Mouse (Mus musculus) small intestine, adult 2 months (tissue): ENCODE data around the gene Il24. TPM values are rescaled to one million over a fixed set of nuclear protein-coding genes. Genes with fewer than 3 reads are reported as not detected.

Experiments used
- H3K27ac ChIP-seq: fragments of 200-500 bp; 2 replicates; pipeline ENCODE4 v1.5.1; 2012; ENCODE audit warnings: low read depth, low read length, control low read depth, inconsistent platforms; ENCODE audit not compliant: insufficient read depth
- H3K27me3 ChIP-seq: fragments of 200-500 bp; 2 replicates; pipeline ENCODE4 v1.6.1; 2012; ENCODE audit warnings: mild to moderate bottlenecking, moderate library complexity, low read length, inconsistent platforms; ENCODE audit not compliant: control insufficient read depth, insufficient read depth
- H3K36me3 ChIP-seq: fragments of 200-500 bp; 2 replicates; pipeline ENCODE4 v1.6.1; 2012; ENCODE audit warnings: mild to moderate bottlenecking, low read length, control low read depth, inconsistent platforms; ENCODE audit not compliant: control insufficient read depth, insufficient read depth
- H3K4me1 ChIP-seq: fragments of 200-500 bp; 2 replicates; pipeline ENCODE4 v1.6.1; 2012; ENCODE audit warnings: low read length, inconsistent platforms, mixed read lengths; ENCODE audit not compliant: control insufficient read depth, insufficient read depth, insufficient read length
- H3K4me3 ChIP-seq: fragments of 200-500 bp; 2 replicates; pipeline ENCODE4 v1.5.1; 2012; ENCODE audit warnings: low read depth, mild to moderate bottlenecking, control low read depth, inconsistent platforms, low read length, moderate library complexity
- CTCF ChIP-seq: fragments of 200-500 bp; IDR thresholded peaks from 2 replicates; pipeline ENCODE4 v1.5.1; 2012; ENCODE audit warnings: low read depth, mild to moderate bottlenecking, control low read depth, inconsistent platforms, low read length, moderate library complexity, mixed read lengths; ENCODE audit not compliant: insufficient replicate concordance, insufficient read length; ENCODE audit errors: extremely low read depth
- POLR2A ChIP-seq: fragments of 200-500 bp; IDR thresholded peaks from 2 replicates; pipeline ENCODE4 v1.6.1; 2012; ENCODE audit warnings: low read depth, mild to moderate bottlenecking, control low read depth, inconsistent platforms, low read length, moderate library complexity
- WGBS: fragments of 180-500 bp; shearing (Covaris S2); methylation state at CpG from one replicate; pipeline ENCODE4 v1.1.7; 2018; 5-methylcytosine and 5-hydroxymethylcytosine counted together
- polyA plus RNA-seq: library from polyadenylated mRNA; depleted of rRNA; stranded (reverse); fragments of >200 nt; gene quantifications from 2 replicates; pipeline ENCODE4 v1.2.3, GENCODE M21; 2012

Gene Il24
- polyA plus RNA-seq, 1 experiment: not detected

GRCm38 (mm10) chr1:130854819-130855218 lies 32.4 kb downstream of the Il24 start:
- no peaks in the 10 kb centered on the region for H3K4me1 ChIP-seq
- H3K27ac ChIP-seq: no peak overlapping the region
- no peak overlapping the region for H3K4me3 ChIP-seq
- 80% methylated on average over 9 of the region's 9 CpGs for WGBS
- peaks cover 22% of the 10 kb centered on the region for H3K36me3 ChIP-seq
- H3K27me3 ChIP-seq: no peaks in the 10 kb centered on the region
- TF ChIP-seq CTCF: no peak
- no peak for TF ChIP-seq POLR2A

GRCm38 (mm10) chr1:130850405-130850804 lies 36.8 kb downstream of the Il24 start:
- H3K4me1 ChIP-seq: no peaks in the 10 kb centered on the region
- 75% methylated on average over 5 of the region's 5 CpGs for WGBS
- H3K4me3 ChIP-seq: no peak overlapping the region
- TF ChIP-seq POLR2A: no peak
- no peak for TF ChIP-seq CTCF
- H3K27ac ChIP-seq: peak overlapping the region; percentile 33; the same call in 1 of the 2 replicates
- peaks cover 65% of the 10 kb centered on the region for H3K36me3 ChIP-seq
- no peaks in the 10 kb centered on the region for H3K27me3 ChIP-seq

- TF ChIP-seq POLR2A (no peak), CTCF (no peak)
- peak overlapping the region; percentile 12; the same call in 1 of the 2 replicates for H3K27ac ChIP-seq
- H3K4me3 ChIP-seq: no peak overlapping the region
- WGBS: 84% methylated on average over 10 of the region's 10 CpGs
- peaks cover 72% of the 10 kb centered on the region for H3K36me3 ChIP-seq
- H3K27me3 ChIP-seq: no peaks in the 10 kb centered on the region
- no peaks in the 10 kb centered on the region for H3K4me1 ChIP-seq
Measured at GRCm38 (mm10) chr1:130849530-130850214, 37.6 kb downstream of the Il24 start.

GRCm38 (mm10) chr1:130844516-130844915 lies 42.7 kb downstream of the Il24 start:
- Histone ChIP-seq H3K4me1 (peaks cover 8% of the 10 kb centered on the region; the same call in 1 of the 2 replicates), H3K4me3 (no peak overlapping the region), H3K27ac (no peak overlapping the region), H3K36me3 (peaks cover 93% of the 10 kb centered on the region), H3K27me3 (no peaks in the 10 kb centered on the region)
- no peak for TF ChIP-seq POLR2A
- TF ChIP-seq CTCF: no peak
- 43% methylated on average over 7 of the region's 7 CpGs for WGBS

GRCm38 (mm10) chr1:130841621-130842020 lies 45.6 kb downstream of the Il24 start:
- 46% methylated on average over 7 of the region's 7 CpGs for WGBS
- H3K27me3 ChIP-seq: no peaks in the 10 kb centered on the region
- H3K36me3 ChIP-seq: peaks cover 88% of the 10 kb centered on the region
- H3K27ac ChIP-seq: 0 out of 2 replicates have a peak overlapping the region, but pooled peaks have one; percentile 31
- TF ChIP-seq POLR2A (no peak), CTCF (no peak)
- H3K4me3 ChIP-seq: no peak overlapping the region
- peaks cover 24% of the 10 kb centered on the region for H3K4me1 ChIP-seq

- no peak overlapping the region for H3K4me3 ChIP-seq
- peaks cover 26% of the 10 kb centered on the region for H3K4me1 ChIP-seq
- no peaks in the 10 kb centered on the region for H3K27me3 ChIP-seq
- TF ChIP-seq CTCF: no peak
- peak overlapping the region; percentile 49 for H3K27ac ChIP-seq
- H3K36me3 ChIP-seq: peaks cover 88% of the 10 kb centered on the region
- WGBS: 18% methylated on average over 8 of the region's 8 CpGs
Measured at GRCm38 (mm10) chr1:130840599-130841379, 46.5 kb downstream of the Il24 start.

GRCm38 (mm10) chr1:130838288-130838687 lies 49.0 kb downstream of the Il24 start:
- Histone ChIP-seq H3K27ac (peak overlapping the region; percentile 18; the same call in 1 of the 2 replicates), H3K4me1 (peaks cover 35% of the 10 kb centered on the region), H3K27me3 (no peaks in the 10 kb centered on the region), H3K36me3 (peaks cover 85% of the 10 kb centered on the region), H3K4me3 (no peak overlapping the region)
- TF ChIP-seq POLR2A: no peak
- no peak for TF ChIP-seq CTCF
- WGBS: 19% methylated on average over 6 of the region's 6 CpGs
